Mouse (Mus musculus): Measurements from ENCODE around the gene Dnaaf3. TPM values are rescaled to one million over a fixed set of nuclear protein-coding genes. Genes with fewer than 3 reads are reported as not detected.
"Not testable (repeated sequence)": the region's sequence is repeated elsewhere in the genome, so short reads cannot be mapped to it uniquely, and the experiment has no call there.

The Dnaaf3 gene
- total RNA-seq (2014; rRNA removed) (0.80 and 2.4 TPM in 2 replicates), polyA plus RNA-seq (2015; fragmentation: Nextera tagmentation; extraction: Ambion mirVana) (1.3 and 1.7 TPM in 2 replicates)

DNA sequence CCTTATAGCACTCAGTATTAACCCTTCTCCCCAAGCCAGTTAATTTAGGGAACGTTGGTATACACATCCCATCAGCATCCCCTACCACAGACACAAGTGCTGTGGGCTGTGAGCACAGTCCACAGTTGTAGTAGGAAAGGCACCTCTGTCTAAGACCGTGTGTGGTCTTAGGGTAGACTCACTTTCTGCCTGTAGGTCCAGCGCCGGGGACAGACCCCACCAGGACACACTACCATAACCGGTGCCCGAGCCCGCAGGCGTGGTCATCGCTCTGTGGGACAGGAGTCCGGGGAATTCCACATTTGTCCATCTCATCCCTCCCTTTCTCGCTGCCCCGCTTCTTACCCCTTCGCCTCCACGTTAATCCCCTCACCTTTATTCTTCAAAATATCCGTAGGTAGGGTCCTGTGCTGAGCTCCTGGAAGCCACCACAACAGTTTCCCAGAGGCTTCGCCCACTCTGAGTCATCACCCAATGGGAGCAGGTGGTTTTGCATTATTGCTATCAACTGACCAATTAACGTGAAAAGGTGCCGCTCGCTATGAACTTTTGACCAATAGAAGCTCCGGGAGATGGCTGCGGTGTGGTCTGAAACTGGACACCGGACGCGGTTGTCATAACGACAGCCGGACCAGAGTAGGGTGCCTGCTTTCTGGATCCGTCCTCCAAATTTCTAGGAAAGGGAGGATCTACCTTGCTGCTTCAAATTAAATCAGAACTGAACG is at the start of gene Dnaaf3:
TSS of gene Dnaaf3 (minus strand) at position 449 of the 725 bp plus-strand sequence.
- 6% methylated on average over 28 of the region's 28 CpGs for WGBS
- Histone ChIP-seq H3K27me3 (ENCODE audit: insufficient read depth, low read length) (0 out of 2 replicates have a peak, but pooled peaks cover 5% of the 10 kb centered on the region), H3K4me2 (ENCODE audit: low read depth, low read length, poor library complexity, severe bottlenecking) (peak within 1 kb of the TSS; percentile 45), H3K36me3 (ENCODE audit: insufficient read depth, low read length) (no peaks in the 10 kb centered on the region), H3K4me1 (ENCODE audit: insufficient read depth, low read length) (0 out of 2 replicates have a peak, but pooled peaks cover 3% of the 10 kb centered on the region), H3K4me3 (ENCODE audit: low read depth, low read length) (peak within 1 kb of the TSS; percentile 18; the same call in 1 of the 2 replicates), H3K9me3 (ENCODE audit: low read length) (no peaks in the 10 kb centered on the region), H3K9ac (replicated peaks; ENCODE audit: low read length, poor library complexity, severe bottlenecking) (no peak within 1 kb of the TSS; the same call in 1 of the 2 replicates), H3K27ac (ENCODE audit: low read depth, low read length) (no peak within 1 kb of the TSS)
- DNase-seq (ENCODE audit: low spot score) (peak; percentile 83), ATAC-seq (ENCODE audit: low FRiP score) (peak; percentile 73)
- TF ChIP-seq CTCF (IDR thresholded peaks at IDR 0.05), result no peak

DNA sequence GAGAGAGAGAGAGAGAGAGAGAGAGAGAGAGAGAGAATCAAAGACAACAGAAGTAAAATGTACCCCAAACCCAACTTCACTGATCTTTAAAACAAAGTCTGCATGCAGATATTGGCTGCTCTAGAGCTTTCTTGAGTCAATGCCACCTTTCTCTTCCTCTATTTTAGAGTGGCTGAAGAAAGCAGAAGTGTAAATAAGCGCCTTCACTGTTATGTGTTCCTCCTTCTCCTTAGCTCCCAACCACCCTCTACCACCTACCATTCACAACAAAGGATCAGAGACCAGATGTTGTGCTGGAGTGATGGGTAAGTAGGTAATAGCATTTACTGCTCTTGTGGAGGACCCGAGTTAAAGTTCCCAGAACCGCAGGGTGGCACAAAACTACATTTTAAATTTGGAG is 49.2 kb upstream of the Dnaaf3 start:
- not testable (repeated sequence) for H3K4me2 ChIP-seq (ENCODE audit: low read depth, low read length, poor library complexity, severe bottlenecking); H3K36me3 ChIP-seq (ENCODE audit: insufficient read depth, low read length); H3K9me3 ChIP-seq (ENCODE audit: low read length); ATAC-seq (ENCODE audit: low FRiP score); H3K4me3 ChIP-seq (ENCODE audit: low read depth, low read length); H3K9ac ChIP-seq (replicated peaks; ENCODE audit: low read length, poor library complexity, severe bottlenecking); DNase-seq (ENCODE audit: low spot score); H3K27me3 ChIP-seq (ENCODE audit: insufficient read depth, low read length); H3K27ac ChIP-seq (ENCODE audit: low read depth, low read length); H3K4me1 ChIP-seq (ENCODE audit: insufficient read depth, low read length)
- WGBS, result 81% methylated on average over 3 of the region's 3 CpGs

DNA sequence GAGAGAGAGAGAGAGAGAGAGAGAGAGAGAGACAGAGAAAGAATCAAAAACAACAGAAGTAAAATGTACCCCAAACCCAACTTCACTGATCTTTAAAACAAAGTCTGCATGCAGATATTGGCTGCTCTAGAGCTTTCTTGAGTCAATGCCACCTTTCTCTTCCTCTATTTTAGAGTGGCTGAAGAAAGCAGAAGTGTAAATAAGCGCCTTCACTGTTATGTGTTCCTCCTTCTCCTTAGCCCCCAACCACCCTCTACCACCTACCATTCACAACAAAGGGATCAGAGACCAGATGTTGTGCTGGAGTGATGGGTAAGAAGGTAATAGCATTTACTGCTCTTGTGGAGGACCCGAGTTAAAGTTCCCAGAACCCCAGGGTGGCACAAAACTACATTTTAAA is 40.1 kb upstream of the Dnaaf3 start:
- not testable (repeated sequence) for DNase-seq (ENCODE audit: low spot score); H3K27me3 ChIP-seq (ENCODE audit: insufficient read depth, low read length); H3K4me1 ChIP-seq (ENCODE audit: insufficient read depth, low read length); H3K4me2 ChIP-seq (ENCODE audit: low read depth, low read length, poor library complexity, severe bottlenecking); H3K36me3 ChIP-seq (ENCODE audit: insufficient read depth, low read length); H3K9me3 ChIP-seq (ENCODE audit: low read length); ATAC-seq (ENCODE audit: low FRiP score); H3K9ac ChIP-seq (replicated peaks; ENCODE audit: low read length, poor library complexity, severe bottlenecking); H3K4me3 ChIP-seq (ENCODE audit: low read depth, low read length); H3K27ac ChIP-seq (ENCODE audit: low read depth, low read length)
- 97% methylated on average over 2 of the region's 2 CpGs for WGBS

DNA sequence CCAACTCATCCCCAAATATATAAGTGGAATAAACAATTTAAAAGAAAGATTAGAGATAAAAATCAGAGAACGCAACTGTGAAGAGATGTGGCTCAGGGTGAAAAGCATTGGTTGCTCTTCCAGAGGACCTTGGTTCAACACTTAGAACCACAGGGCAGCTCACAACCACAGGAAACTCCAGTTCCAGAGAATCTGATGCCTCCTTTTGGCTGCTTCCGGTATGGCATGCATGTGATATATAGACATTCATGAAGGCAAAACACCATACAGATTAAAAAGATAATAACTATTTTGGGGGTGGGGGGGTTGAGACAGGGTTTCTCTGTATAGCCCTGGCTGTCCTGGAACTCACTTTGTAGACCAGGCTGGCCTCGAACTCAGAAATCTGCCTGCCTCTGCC is 30.4 kb upstream of the Dnaaf3 start:
- Histone ChIP-seq H3K4me3 (ENCODE audit: low read depth, low read length) (no peak overlapping the region), H3K9ac (replicated peaks; ENCODE audit: low read length, poor library complexity, severe bottlenecking) (no peak overlapping the region), H3K9me3 (ENCODE audit: low read length) (no peaks in the 10 kb centered on the region), H3K4me1 (ENCODE audit: insufficient read depth, low read length) (no peaks in the 10 kb centered on the region), H3K4me2 (ENCODE audit: low read depth, low read length, poor library complexity, severe bottlenecking) (no peak overlapping the region), H3K27me3 (ENCODE audit: insufficient read depth, low read length) (no peaks in the 10 kb centered on the region), H3K36me3 (ENCODE audit: insufficient read depth, low read length) (no peaks in the 10 kb centered on the region), H3K27ac (ENCODE audit: low read depth, low read length) (no peak overlapping the region)
- no peak for DNase-seq (ENCODE audit: low spot score)
- TF ChIP-seq CTCF (IDR thresholded peaks at IDR 0.05), result 0 out of 2 replicates have a peak, but pooled peaks have one; percentile 4
- ATAC-seq (ENCODE audit: low FRiP score), result no peak
- WGBS, result 98% methylated on average over 3 of the region's 3 CpGs

DNA sequence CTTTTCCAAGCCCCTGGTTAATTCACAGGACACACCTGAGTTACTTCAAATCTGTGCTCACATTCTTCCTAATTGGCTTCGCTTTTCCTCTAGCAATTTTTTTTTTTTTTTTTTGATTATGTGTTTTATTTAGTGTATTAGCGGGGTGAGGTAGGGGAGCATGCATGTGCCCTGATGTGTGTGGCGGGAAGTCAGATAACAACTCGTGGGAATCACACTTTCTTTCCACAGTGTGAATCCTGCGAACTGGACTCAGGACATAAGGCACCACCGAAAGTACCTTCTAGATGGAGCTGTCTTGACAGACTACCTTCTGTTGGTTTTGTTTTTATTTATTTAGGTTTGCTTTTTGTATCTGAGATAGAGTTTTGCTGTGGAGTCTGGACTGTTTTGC is 24.9 kb upstream of the Dnaaf3 start:
- ATAC-seq (ENCODE audit: low FRiP score) (peak; percentile 33; the same call in 1 of the 2 replicates), DNase-seq (ENCODE audit: low spot score) (no peak)
- no peak for TF ChIP-seq CTCF (IDR thresholded peaks at IDR 0.05)
- no peak overlapping the region for H3K9ac ChIP-seq (replicated peaks; ENCODE audit: low read length, poor library complexity, severe bottlenecking)
- H3K27ac ChIP-seq (ENCODE audit: low read depth, low read length), result no peak overlapping the region
- H3K36me3 ChIP-seq (ENCODE audit: insufficient read depth, low read length), result no peaks in the 10 kb centered on the region
- peak overlapping the region; percentile 13; the same call in 1 of the 2 replicates for H3K4me2 ChIP-seq (ENCODE audit: low read depth, low read length, poor library complexity, severe bottlenecking)
- no peaks in the 10 kb centered on the region for H3K4me1 ChIP-seq (ENCODE audit: insufficient read depth, low read length)
- no peak overlapping the region for H3K4me3 ChIP-seq (ENCODE audit: low read depth, low read length)
- H3K9me3 ChIP-seq (ENCODE audit: low read length), result no peaks in the 10 kb centered on the region
- H3K27me3 ChIP-seq (ENCODE audit: insufficient read depth, low read length), result no peaks in the 10 kb centered on the region
- 71% methylated on average over 6 of the region's 6 CpGs for WGBS

Data from midbrain, postnatal 0 days (tissue).